Mouse (Mus musculus) limb, embryonic 11.5 days (tissue): ENCODE measurements around the gene 4930451I11Rik. TPM values are rescaled to one million over a fixed set of nuclear protein-coding genes. Genes with fewer than 3 reads are reported as not detected.

Experiments used
- ATAC-seq: fragments of 200-750 bp; cut with Nextera tagmentation; 2 replicates; pipeline ENCODE4 v1.8.0; 2017; ENCODE audit warnings: low read depth; ENCODE audit not compliant: insufficient number of reproducible peaks, low FRiP score, low TSS enrichment
- DNase-seq: peaks from one replicate; pipeline ENCODE4 v3.0.0-alpha.2; 2015; ENCODE audit warnings: low spot score
- H3K27ac ChIP-seq: fragments of 300-500 bp; sonication (generic); replicated peaks from 2 replicates; pipeline ENCODE4 v1.5.1; 2014; ENCODE audit warnings: low read depth, mild to moderate bottlenecking, low read length
- H3K27me3 ChIP-seq: fragments of 300-500 bp; sonication (generic); 2 replicates; pipeline ENCODE4 v1.6.1; 2014; ENCODE audit warnings: mild to moderate bottlenecking, low read length, mixed read lengths; ENCODE audit not compliant: control insufficient read depth, insufficient read depth
- H3K36me3 ChIP-seq: fragments of 300-500 bp; sonication (generic); 2 replicates; pipeline ENCODE4 v1.6.1; 2014; ENCODE audit warnings: mild to moderate bottlenecking, low read length, moderate library complexity, mixed read lengths; ENCODE audit not compliant: control insufficient read depth, insufficient read depth
- H3K4me1 ChIP-seq: fragments of 300-500 bp; sonication (generic); 2 replicates; pipeline ENCODE4 v1.6.1; 2014; ENCODE audit warnings: low read length, mixed read lengths; ENCODE audit not compliant: control insufficient read depth, insufficient read depth
- H3K4me2 ChIP-seq: fragments of 300-500 bp; sonication (generic); 2 replicates; pipeline ENCODE4 v1.6.1; 2014; ENCODE audit warnings: low read depth, mild to moderate bottlenecking, moderate library complexity; ENCODE audit not compliant: severe bottlenecking
- H3K4me3 ChIP-seq: fragments of 300-500 bp; sonication (generic); 2 replicates; pipeline ENCODE4 v1.5.1; 2014; ENCODE audit warnings: low read depth, low read length
- H3K9ac ChIP-seq: fragments of 300-500 bp; sonication (generic); 2 replicates; pipeline ENCODE4 v1.6.1; 2014; ENCODE audit warnings: mild to moderate bottlenecking, low read length
- H3K9me3 ChIP-seq: fragments of 300-500 bp; sonication (generic); 2 replicates; pipeline ENCODE4 v1.6.1; 2016; ENCODE audit warnings: low read length; ENCODE audit not compliant: control insufficient read depth
- WGBS: fragments of 180-500 bp; shearing (Covaris S2); extraction: QIAGEN DNeasy Blood & Tissue Kit; methylation state at CpG from one replicate; pipeline ENCODE4 v1.1.7; 2014; 5-methylcytosine and 5-hydroxymethylcytosine counted together
- polyA plus RNA-seq: library from polyadenylated mRNA; unstranded; fragments of >200 nt; fragmentation: Nextera tagmentation; extraction: Ambion mirVana; gene quantifications from 2 replicates; pipeline ENCODE4 v1.2.1, GENCODE M21; 2014

Gene 4930451I11Rik
- polyA plus RNA-seq: not detected in 2 replicates

- Histone ChIP-seq H3K9ac (no peak within 1 kb of the TSS), H3K27me3 (no peaks in the 10 kb centered on the region), H3K4me1 (peaks cover 5% of the 10 kb centered on the region; the same call in 1 of the 2 replicates), H3K36me3 (no peaks in the 10 kb centered on the region), H3K4me3 (peak within 1 kb of the TSS; percentile 18; the same call in 1 of the 2 replicates), H3K4me2 (peak within 1 kb of the TSS; percentile 37; the same call in 1 of the 2 replicates), H3K9me3 (no peaks in the 10 kb centered on the region), H3K27ac (no peak within 1 kb of the TSS)
- DNase-seq: no peak
- no peak for ATAC-seq
- 63% methylated on average over 5 of the region's 5 CpGs for WGBS
Observed at GRCm38 (mm10) chr7:126831539-126831938, at the start of gene 4930451I11Rik. TSS of gene 4930451I11Rik (minus strand) at chr7:126831639.

- ATAC-seq (no peak), DNase-seq (no peak)
- Histone ChIP-seq H3K27me3 (no peaks in the 10 kb centered on the region), H3K4me3 (no peak overlapping the region), H3K9ac (no peak overlapping the region), H3K27ac (no peak overlapping the region), H3K4me2 (no peak overlapping the region), H3K4me1 (peaks cover 6% of the 10 kb centered on the region; the same call in 1 of the 2 replicates), H3K9me3 (no peaks in the 10 kb centered on the region), H3K36me3 (peaks cover 16% of the 10 kb centered on the region; the same call in 1 of the 2 replicates)
- WGBS: 83% methylated on average over 6 of the region's 6 CpGs
Observed at GRCm38 (mm10) chr7:126881040-126881439, 49.6 kb upstream of the 4930451I11Rik start.

- 97% methylated on average over 1 of the region's 1 CpGs for WGBS
- DNase-seq: no peak
- Histone ChIP-seq H3K9me3 (no peaks in the 10 kb centered on the region), H3K9ac (no peak overlapping the region), H3K27ac (no peak overlapping the region), H3K4me1 (peaks cover 3% of the 10 kb centered on the region; the same call in 1 of the 2 replicates), H3K36me3 (peaks cover 38% of the 10 kb centered on the region), H3K4me2 (no peak overlapping the region), H3K27me3 (no peaks in the 10 kb centered on the region), H3K4me3 (no peak overlapping the region)
- no peak for ATAC-seq
Observed at GRCm38 (mm10) chr7:126877239-126877638, 45.8 kb upstream of the 4930451I11Rik start.

GRCm38 (mm10) chr7:126870520-126870891 lies 39.1 kb upstream of the 4930451I11Rik start:
- Histone ChIP-seq H3K4me1 (no peaks in the 10 kb centered on the region), H3K27ac (no peak overlapping the region), H3K9ac (no peak overlapping the region), H3K27me3 (no peaks in the 10 kb centered on the region), H3K4me3 (no peak overlapping the region), H3K4me2 (no peak overlapping the region), H3K36me3 (peaks cover 64% of the 10 kb centered on the region), H3K9me3 (no peaks in the 10 kb centered on the region)
- ATAC-seq (no peak), DNase-seq (no peak)
- 97% methylated on average over 2 of the region's 2 CpGs for WGBS

GRCm38 (mm10) chr7:126869780-126870519 lies 38.5 kb upstream of the 4930451I11Rik start:
- DNase-seq: no peak
- no peaks in the 10 kb centered on the region for H3K4me1 ChIP-seq

GRCm38 (mm10) chr7:126868003-126868402 lies 36.6 kb upstream of the 4930451I11Rik start:
- Histone ChIP-seq H3K9me3 (no peaks in the 10 kb centered on the region), H3K9ac (no peak overlapping the region), H3K27ac (no peak overlapping the region), H3K4me3 (no peak overlapping the region), H3K36me3 (peaks cover 60% of the 10 kb centered on the region), H3K27me3 (no peaks in the 10 kb centered on the region), H3K4me1 (peaks cover 13% of the 10 kb centered on the region), H3K4me2 (no peak overlapping the region)
- no peak for ATAC-seq
- DNase-seq: no peak
- WGBS: 91% methylated on average over 12 of the region's 12 CpGs

More at GRCm38 (mm10) chr7:126869780-126870519, 38.5 kb upstream of the 4930451I11Rik start:
- peaks cover 66% of the 10 kb centered on the region for H3K36me3 ChIP-seq
- H3K9me3 ChIP-seq: no peaks in the 10 kb centered on the region
- no peak for ATAC-seq
- no peak overlapping the region for H3K4me2 ChIP-seq
- H3K9ac ChIP-seq: no peak overlapping the region
- no peak overlapping the region for H3K4me3 ChIP-seq
- H3K27ac ChIP-seq: no peak overlapping the region
- WGBS: 93% methylated on average over 23 of the region's 23 CpGs
- H3K27me3 ChIP-seq: no peaks in the 10 kb centered on the region

GRCm38 (mm10) chr7:126867534-126867933 lies 36.1 kb upstream of the 4930451I11Rik start:
- peaks cover 17% of the 10 kb centered on the region for H3K4me1 ChIP-seq
- no peak overlapping the region for H3K4me2 ChIP-seq
- ATAC-seq (no peak), DNase-seq (no peak)
- no peak overlapping the region for H3K27ac ChIP-seq
- H3K36me3 ChIP-seq: peaks cover 56% of the 10 kb centered on the region
- WGBS: 91% methylated on average over 2 of the region's 2 CpGs
- no peaks in the 10 kb centered on the region for H3K9me3 ChIP-seq
- no peak overlapping the region for H3K9ac ChIP-seq
- no peaks in the 10 kb centered on the region for H3K27me3 ChIP-seq
- H3K4me3 ChIP-seq: no peak overlapping the region

GRCm38 (mm10) chr7:126863791-126864190 lies 32.4 kb upstream of the 4930451I11Rik start:
- Histone ChIP-seq H3K9me3 (no peaks in the 10 kb centered on the region), H3K36me3 (peaks cover 30% of the 10 kb centered on the region), H3K4me3 (peak overlapping the region; percentile 56; the same call in 1 of the 2 replicates), H3K27me3 (no peaks in the 10 kb centered on the region), H3K9ac (peak overlapping the region; percentile 61; the same call in 1 of the 2 replicates), H3K4me2 (peak overlapping the region; percentile 58), H3K27ac (no peak overlapping the region; the same call in 1 of the 2 replicates), H3K4me1 (peaks cover 17% of the 10 kb centered on the region)
- DNase-seq (no peak), ATAC-seq (no peak)
- WGBS: 74% methylated on average over 6 of the region's 6 CpGs
